Mouse (Mus musculus): ENCODE results near the gene Litaf.
"Not testable (repeated sequence)": the region's sequence is repeated elsewhere in the genome, so short reads cannot be mapped to it uniquely, and the experiment has no call there.

Litaf gene

DNA sequence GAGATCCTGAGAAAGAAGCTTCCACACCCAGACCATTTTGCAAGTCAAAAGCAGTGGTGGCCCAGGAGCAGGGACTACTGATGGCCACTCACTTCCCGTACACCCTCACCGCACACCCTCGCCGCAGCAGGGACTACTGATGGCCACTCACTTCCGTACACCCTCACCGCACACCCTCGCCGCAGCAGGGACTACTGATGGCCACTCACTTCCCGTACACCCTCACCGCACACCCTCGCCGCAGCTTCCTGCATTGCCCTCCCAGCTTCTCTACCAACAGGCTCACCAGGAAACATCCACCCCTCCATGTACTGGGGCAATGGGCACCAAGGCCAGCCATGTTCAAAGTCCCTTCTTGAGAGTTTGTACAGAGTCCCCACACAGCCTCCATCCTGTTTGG, 107.7 kb downstream of the Litaf start:
- DNase-seq (ENCODE audit: low read depth, low spot score), result not testable (repeated sequence)

DNA sequence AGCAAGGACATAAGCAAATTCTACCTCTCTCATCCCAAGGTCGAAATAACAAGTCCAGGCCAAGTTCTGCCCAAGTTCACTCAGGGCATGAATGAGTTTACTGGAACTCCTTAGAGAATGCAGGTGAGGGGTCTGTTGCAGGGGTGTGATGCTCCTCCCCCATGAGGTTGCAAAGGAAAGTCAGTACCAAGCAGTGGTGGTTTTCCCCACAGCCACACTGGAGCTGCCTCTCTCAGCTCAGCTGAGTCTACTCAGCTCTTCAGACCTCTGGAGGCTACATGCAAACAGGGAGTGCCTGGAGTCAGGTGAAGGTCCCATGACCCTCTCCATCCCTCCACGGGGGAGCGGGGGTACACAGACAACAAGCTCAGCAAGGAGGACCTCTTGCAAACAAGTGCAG, 108.2 kb downstream of the Litaf start:
- no peak for DNase-seq (ENCODE audit: low read depth, low spot score)

- no peak for DNase-seq (ENCODE audit: low read depth, low spot score)
Observed at GRCm38 (mm10) chr16:10956938-10957685, 108.8 kb downstream of the Litaf start.

GRCm38 (mm10) chr16:10955078-10955477, 110.9 kb downstream of the Litaf start:
- DNase-seq (ENCODE audit: low read depth, low spot score), result no peak

DNA sequence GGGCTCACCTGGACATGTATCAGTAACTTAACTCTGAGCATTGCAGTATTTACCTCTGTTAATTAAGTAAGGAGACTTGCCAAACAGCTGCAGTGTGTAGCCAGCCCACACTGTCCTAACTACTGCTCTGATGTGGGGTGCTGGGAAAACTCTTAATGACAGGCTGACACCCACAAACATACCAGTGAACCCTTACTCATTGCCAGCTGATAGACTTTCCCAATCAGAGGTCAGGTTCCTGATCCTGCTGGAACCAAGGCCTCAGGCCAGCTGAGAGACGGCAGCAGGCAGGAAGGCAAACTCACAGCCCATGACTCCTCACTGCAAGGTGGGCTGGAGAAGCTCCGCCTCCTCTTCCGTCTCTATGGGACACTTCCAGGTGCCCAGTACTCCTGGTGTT, 113.1 kb downstream of the Litaf start:
- DNase-seq (ENCODE audit: low read depth, low spot score), result no peak

GRCm38 (mm10) chr16:10952071-10952470, 113.9 kb downstream of the Litaf start:
- DNase-seq (ENCODE audit: low read depth, low spot score), result no peak

DNA sequence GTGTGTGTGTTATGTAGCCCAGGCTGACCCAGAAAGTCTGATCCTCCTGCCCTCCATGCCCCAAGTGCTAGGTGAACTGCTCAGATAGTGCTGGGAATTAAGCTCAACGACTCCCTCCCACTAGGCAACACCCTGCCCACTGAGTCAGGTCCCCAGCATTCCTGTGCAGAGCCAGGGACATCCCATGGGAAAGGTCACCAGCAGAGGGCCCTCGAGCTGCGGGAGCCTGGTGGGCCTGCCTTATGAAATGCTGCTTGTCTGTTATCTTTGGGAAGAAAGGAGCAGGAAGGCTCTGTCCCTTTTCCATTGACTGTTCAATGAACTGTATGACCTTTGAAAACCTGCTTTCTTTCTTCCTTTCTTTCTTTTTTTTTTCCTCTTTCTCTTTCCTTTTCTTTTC, 114.4 kb downstream of the Litaf start:
- DNase-seq (ENCODE audit: low read depth, low spot score), result no peak

DNA sequence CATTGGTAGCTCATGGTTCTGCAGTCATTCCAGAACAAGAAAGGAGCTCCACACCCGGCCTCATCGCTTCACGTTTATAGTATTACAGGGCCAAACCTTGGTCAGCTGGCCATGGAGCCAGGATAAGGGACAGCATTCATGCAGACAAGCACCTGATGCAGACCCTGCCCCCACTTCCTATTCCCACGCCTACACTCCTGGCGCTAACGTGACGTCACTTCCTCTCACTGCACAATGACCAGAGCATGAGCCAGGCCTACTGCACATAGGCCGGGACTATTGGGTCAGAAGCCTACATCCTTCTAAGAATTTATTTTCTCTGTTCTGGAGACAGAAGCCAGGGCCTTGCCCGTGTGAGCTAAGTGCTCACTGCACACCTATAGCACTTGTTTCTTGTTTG, 115.4 kb downstream of the Litaf start:
- DNase-seq (ENCODE audit: low read depth, low spot score), result no peak

GRCm38 (mm10) chr16:10947724-10948123, 118.2 kb downstream of the Litaf start:
- DNase-seq (ENCODE audit: low read depth, low spot score), result no peak

DNA sequence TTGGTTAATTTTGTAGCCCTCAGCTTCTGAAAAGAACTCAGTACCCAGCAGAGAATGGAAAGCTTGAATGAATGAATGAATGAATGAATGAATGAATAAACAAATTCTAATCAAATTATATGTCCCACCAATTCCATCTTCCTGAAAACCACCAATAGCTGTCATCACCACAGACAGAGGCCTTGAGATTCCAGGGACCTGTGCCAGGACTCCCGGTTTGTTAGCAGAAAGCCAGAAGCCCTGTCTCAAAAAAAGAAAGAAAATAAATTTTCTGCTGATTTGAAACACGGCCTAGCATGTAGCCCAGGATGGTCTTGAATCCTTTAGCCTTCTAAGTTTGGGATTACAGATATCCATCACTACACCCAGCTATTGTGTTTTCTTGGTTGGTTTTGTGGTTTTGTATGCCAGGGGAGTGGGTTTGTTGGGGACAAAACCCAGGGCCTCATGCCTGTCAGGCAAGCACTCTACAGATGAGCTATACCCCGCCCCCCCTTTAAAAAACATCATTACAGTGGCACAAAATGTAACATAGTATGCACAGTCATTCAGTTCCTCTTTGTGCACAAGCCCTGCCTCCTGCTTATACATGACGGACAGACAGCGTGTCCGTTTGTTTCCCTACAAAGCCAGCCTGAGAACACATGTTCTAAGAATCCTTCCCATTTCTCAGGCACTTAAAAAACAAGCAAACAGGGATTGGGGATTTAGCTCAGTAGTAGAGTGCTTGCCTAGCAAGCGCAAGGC, 120.4 kb downstream of the Litaf start:
- no peak for DNase-seq (ENCODE audit: low read depth, low spot score)

DNA sequence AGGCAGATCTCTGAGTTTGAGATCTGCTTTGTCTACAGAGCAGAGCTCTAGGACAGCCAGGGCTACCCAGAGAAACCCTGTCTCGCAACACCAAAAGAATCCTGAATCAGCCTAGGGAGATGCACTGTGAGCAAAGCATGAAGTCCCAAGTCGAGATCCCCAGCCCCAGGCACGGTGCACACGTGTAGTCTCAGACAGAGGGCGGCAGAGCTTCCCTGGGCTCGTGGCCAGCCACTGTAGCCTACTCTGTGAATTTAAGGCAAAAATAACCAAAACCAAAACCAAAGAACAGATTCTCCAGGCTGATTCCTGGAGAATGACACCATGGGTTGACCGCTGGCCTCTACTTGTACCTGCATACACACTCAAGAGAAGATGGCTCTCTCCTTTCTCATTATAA, 121.4 kb downstream of the Litaf start:
- DNase-seq (ENCODE audit: low read depth, low spot score), result no peak

DNA sequence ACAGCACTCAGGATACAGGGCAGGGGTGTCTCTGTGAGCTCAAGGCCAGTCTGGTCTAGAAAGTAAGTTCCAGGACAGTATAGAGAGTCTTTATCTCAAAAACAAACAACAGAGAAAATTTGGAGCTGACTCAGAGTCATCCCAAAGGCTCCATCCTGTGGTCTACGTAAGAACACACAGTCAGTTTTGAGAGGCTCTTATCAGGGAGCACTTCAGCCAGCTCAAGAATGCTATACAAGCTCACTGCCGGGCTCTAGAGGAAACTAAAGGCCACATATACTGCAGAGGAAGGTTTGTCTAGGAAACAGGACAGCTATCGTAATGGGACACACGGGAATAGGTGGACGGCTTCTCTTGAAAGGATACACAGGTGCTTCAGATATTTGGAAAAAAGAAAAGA, 122.7 kb downstream of the Litaf start:
- no peak for DNase-seq (ENCODE audit: low read depth, low spot score)

- no peak for DNase-seq (ENCODE audit: low read depth, low spot score)
Observed at GRCm38 (mm10) chr16:10940661-10941060, 125.3 kb downstream of the Litaf start.

- DNase-seq (ENCODE audit: low read depth, low spot score), result no peak
Observed at GRCm38 (mm10) chr16:10939932-10940331, 126.0 kb downstream of the Litaf start.

DNA sequence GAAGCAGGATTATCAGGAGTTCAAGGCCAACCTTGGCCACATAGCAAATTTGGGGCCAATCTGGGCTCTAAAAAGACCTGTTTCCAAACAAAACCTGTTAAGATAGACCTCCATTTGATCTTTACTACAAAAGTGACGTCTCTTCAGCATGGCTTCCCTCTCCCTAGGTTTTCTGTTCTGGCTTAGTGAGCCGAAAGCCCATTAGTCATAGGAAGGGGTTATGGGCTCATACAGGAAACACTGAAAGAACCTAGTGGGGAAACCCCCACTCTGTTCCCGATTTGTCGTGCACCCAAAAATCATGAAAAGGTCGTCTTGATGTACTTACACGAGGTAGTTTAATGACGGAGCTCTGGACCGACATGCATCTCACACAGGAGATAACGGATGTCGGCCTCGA, 128.5 kb downstream of the Litaf start:
- no peak for DNase-seq (ENCODE audit: low read depth, low spot score)

DNA sequence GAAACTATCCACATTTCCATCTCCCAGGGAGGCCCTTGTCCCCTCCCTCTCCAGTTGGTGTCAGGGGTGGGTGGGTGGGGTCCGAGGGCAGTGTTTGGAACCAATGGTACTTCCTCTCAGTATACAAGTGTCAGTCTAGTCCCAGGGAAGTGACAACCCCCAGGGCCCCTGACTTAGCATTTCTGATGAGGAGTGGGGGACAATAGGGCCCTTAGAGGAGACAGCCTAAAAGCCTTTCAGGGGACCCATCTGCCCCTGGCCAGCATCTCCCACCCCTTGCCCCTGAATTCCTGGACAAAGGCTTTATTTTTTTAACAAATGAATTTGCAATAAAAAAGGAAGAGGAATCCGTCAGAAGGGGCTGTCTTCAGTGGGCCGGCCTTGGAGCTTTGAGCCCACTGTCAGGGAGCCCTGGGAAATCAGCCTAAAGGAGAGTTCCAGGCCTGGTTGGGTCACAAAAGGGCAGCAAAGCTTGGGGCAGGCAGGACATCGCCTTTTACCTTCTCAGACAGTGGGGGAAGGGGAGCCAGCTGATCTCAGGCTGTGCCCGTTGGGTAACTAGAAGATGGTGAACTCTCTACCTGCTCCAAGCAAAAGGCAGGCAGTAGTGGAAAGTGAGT, 129.1 kb downstream of the Litaf start:
- no peak for DNase-seq (ENCODE audit: low read depth, low spot score)

GRCm38 (mm10) chr16:10934047-10934446, 131.9 kb downstream of the Litaf start:
- no peak for DNase-seq (ENCODE audit: low read depth, low spot score)

DNA sequence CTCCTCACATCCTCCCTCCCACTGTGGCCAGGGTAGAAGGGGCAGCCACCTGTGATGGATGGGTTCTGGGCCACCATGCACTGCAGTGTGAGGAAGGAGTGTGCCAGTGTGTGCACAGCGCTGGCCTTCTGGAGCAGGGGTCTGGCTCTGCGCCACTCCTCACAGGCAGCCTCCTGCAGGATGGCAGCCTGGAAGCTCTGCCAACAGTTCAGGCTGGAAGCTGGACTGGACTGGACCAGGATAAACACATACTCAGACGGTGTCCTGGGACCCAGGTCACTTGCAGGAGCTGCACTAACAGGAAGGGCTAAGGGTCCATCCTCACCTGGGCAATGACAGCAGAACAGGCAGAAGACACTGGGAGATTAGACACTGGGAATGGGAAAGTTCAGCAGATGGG, 132.6 kb downstream of the Litaf start:
- no peak for DNase-seq (ENCODE audit: low read depth, low spot score)

GRCm38 (mm10) chr16:10927026-10927425, 138.9 kb downstream of the Litaf start:
- DNase-seq (ENCODE audit: low read depth, low spot score), result no peak

- no peak for DNase-seq (ENCODE audit: low read depth, low spot score)
Observed at GRCm38 (mm10) chr16:10925591-10926180, 140.3 kb downstream of the Litaf start.

DNA sequence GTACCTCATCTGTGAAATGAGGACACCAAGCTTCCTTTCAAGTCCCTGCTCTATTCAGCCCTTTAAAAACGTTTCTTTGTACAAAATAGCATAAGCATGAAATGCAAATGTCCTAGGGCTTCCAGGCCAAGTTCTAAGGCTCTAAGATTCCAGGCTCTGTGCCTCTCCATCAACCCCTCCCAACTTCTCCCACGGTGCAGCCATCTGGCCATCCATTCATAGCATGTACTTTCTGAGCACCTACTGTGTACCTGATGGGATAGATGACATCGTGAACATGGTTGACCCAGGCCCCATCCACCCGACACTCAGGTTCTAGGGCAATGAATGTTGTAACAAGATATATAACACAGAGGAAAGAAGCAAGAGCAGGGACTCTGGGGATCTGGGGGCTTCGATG, 142.4 kb downstream of the Litaf start:
- DNase-seq (ENCODE audit: low read depth, low spot score), result no peak

GRCm38 (mm10) chr16:10919856-10920255, 146.1 kb downstream of the Litaf start:
- no peak for DNase-seq (ENCODE audit: low read depth, low spot score)
